Mouse (Mus musculus): ENCODE data around the gene Chek2. TPM values are rescaled to one million over a fixed set of nuclear protein-coding genes. Genes with fewer than 3 reads are reported as not detected.

Chek2 gene
- polyA plus RNA-seq, 1 experiment: 0.50 TPM

DNA sequence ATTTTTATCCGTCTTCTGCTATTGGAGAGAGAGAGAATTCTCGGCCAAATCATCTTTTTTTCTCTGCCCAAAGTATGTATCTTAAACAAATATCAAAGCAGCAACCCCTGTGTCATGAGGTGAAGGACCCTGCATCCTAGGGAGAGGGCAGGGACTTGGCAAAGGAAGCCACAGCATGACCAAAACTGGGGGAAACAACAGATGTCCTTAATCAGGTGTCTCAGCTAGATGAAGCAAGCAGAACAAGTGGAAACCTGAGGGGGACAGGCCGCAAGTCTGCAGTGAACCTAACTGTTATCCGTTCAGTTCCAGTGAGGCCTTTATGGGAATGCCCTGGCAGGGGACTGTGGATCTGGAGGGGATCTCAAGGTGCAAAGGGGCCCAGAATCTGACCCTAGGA, 32.3 kb upstream of the Chek2 start:
- no peaks in the 10 kb centered on the region for H3K9me3 ChIP-seq (ENCODE audit: control insufficient read depth, low read length)
- H3K27me3 ChIP-seq (ENCODE audit: control insufficient read depth): no peaks in the 10 kb centered on the region
- peak overlapping the region; percentile 93 for H3K4me3 ChIP-seq (replicated peaks)
- peaks cover 82% of the 10 kb centered on the region for H3K4me1 ChIP-seq (ENCODE audit: control insufficient read depth)
- peaks cover 53% of the 10 kb centered on the region for H3K36me3 ChIP-seq (ENCODE audit: control insufficient read depth)
- TF ChIP-seq GATA1 (IDR thresholded peaks at IDR 0.05; ENCODE audit: low read length): no peak
- TF ChIP-seq TAL1 (IDR thresholded peaks at IDR 0.05; ENCODE audit: low read length): no peak

DNA sequence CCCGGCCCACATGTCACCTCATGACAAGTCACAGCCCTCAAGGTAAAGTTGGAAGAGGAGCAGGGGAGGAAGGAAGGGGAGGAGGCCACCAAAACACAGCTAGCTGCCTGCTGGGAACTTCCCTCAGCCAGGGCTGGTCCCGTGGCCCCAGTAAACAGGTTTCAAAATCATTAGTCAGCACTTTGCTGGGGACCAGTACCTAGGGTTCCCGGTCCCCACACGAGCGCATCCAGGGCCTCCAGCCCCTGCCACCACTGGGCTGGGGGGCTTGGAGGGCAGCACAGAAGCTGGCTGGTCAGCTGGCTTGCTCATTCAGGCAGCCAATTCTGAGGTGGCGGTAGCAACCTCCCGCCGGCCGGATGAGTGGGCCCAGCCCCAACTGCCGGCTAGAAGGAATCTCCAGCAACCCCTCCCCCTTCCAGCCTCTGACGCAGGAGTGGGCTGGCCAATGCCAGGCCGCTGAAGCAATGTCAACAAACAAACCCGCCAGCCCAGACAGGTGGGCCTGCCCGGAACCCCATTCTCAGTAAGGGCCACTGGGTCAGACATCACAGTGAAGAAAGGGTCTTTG, 31.6 kb upstream of the Chek2 start:
- peaks cover 75% of the 10 kb centered on the region for H3K4me1 ChIP-seq (ENCODE audit: control insufficient read depth)
- TF ChIP-seq GATA1 (IDR thresholded peaks at IDR 0.05; ENCODE audit: low read length) (no peak), TAL1 (IDR thresholded peaks at IDR 0.05; ENCODE audit: low read length) (no peak)

DNA sequence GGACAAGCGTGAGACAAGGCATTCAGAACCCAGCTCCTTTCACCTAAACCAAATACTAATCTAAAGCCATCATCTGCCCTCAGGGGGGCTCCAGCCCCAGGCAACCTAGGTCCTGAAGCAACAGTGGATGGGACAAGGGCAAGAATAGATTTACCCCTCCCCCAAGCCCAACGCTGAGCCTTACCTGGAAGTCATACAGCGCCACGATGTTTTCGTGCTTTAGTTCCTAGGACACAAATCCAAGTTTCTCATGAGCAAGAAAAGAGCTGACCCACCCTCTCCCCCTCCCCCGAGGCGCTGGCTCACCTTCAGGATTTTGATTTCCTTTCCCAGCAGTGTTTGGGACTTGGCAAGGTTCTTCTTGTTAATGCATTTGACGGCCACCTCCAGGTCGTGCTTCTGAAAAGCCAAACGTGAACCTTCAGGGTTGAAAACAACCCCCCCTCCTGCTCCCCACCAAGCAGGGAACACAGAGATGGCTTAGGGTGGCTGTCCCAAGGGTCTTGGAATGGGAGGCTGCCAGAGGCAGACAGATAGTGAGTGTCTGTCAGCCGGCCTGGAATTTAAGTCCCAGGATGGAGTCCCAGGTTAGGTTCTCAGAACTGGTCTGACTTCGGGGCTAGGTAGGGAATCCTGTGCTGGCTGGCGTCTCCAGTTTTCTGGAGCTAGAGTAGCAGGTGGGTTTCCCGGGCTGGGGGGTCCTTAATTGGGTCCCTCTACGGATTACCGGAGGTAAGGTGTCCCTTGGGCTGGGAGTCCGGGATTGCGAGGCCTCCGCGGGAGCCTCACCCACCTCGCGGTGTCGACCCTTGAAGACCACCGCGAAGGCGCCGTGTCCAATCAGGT, 30.7 kb upstream of the Chek2 start:
- Histone ChIP-seq H3K4me1 (ENCODE audit: control insufficient read depth) (peaks cover 67% of the 10 kb centered on the region), H3K4me3 (replicated peaks) (peak overlapping the region; percentile 93), H3K36me3 (ENCODE audit: control insufficient read depth) (peaks cover 39% of the 10 kb centered on the region)

More for the DNA sequence above, 31.6 kb upstream of the Chek2 start:
- Histone ChIP-seq H3K36me3 (ENCODE audit: control insufficient read depth) (peaks cover 46% of the 10 kb centered on the region), H3K27me3 (ENCODE audit: control insufficient read depth) (no peaks in the 10 kb centered on the region), H3K9me3 (ENCODE audit: control insufficient read depth, low read length) (no peaks in the 10 kb centered on the region), H3K4me3 (replicated peaks) (peak overlapping the region; percentile 93)

DNA sequence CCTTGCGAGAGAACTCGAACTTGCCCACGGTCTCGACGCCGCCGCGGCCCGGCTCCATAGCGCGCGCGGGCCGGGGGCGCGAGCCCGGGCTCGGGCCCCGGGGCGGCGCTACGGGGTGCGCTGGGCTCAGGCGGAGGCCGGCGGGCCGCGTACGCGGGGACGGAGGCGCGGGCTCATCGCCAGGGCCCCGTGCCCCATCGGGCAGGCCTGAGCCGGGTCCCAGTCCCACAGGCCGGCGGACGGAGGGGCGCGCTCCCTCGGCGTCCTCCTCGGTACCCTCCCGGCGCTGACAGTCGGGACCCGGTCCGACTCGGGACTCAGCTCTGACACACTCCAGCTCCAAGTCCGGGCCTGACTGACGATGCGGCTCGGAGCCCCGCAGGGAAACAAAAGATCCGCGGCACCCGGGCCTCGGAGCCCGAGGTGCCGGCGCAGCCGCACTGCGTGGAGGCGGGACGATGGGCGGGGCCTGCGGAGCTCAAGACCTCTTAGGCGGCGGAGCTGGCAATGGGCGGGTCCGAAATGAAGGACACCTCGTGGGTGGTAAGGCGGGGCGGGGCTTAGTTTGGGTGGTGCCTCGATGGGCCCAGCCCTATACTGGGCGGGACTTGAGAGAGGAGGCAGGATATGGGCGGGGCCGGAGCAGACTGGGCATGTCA, 30.0 kb upstream of the Chek2 start, which contains the start of gene Ulk1:
Gene Ulk1, minus strand, starts transcription at position 431 of the 659 bp plus-strand sequence.
- Histone ChIP-seq H3K36me3 (ENCODE audit: control insufficient read depth) (peaks cover 32% of the 10 kb centered on the region), H3K9me3 (ENCODE audit: control insufficient read depth, low read length) (no peaks in the 10 kb centered on the region), H3K27me3 (ENCODE audit: control insufficient read depth) (no peaks in the 10 kb centered on the region; the same call in 1 of the 2 replicates), H3K4me3 (replicated peaks) (peak within 1 kb of the TSS; percentile 93), H3K4me1 (ENCODE audit: control insufficient read depth) (peaks cover 60% of the 10 kb centered on the region)
- no peak for TF ChIP-seq GATA1 (IDR thresholded peaks at IDR 0.05; ENCODE audit: low read length)
- TF ChIP-seq TAL1 (IDR thresholded peaks at IDR 0.05; ENCODE audit: low read length): no peak

More for the DNA sequence above, 30.7 kb upstream of the Chek2 start:
- no peak for TF ChIP-seq TAL1 (IDR thresholded peaks at IDR 0.05; ENCODE audit: low read length)
- TF ChIP-seq GATA1 (IDR thresholded peaks at IDR 0.05; ENCODE audit: low read length): peak; percentile 23; the same call in 1 of the 2 replicates
- H3K9me3 ChIP-seq (ENCODE audit: control insufficient read depth, low read length): no peaks in the 10 kb centered on the region
- no peaks in the 10 kb centered on the region for H3K27me3 ChIP-seq (ENCODE audit: control insufficient read depth)

- Histone ChIP-seq H3K4me3 (replicated peaks) (no peak overlapping the region), H3K9me3 (ENCODE audit: control insufficient read depth, low read length) (no peaks in the 10 kb centered on the region), H3K36me3 (ENCODE audit: control insufficient read depth) (peaks cover 21% of the 10 kb centered on the region), H3K4me1 (ENCODE audit: control insufficient read depth) (peaks cover 7% of the 10 kb centered on the region), H3K27me3 (ENCODE audit: control insufficient read depth) (peaks cover 13% of the 10 kb centered on the region)
- TF ChIP-seq GATA1 (IDR thresholded peaks at IDR 0.05; ENCODE audit: low read length) (no peak), TAL1 (IDR thresholded peaks at IDR 0.05; ENCODE audit: low read length) (no peak)
Observed at GRCm38 (mm10) chr5:110824421-110824820, 15.4 kb upstream of the Chek2 start.

DNA sequence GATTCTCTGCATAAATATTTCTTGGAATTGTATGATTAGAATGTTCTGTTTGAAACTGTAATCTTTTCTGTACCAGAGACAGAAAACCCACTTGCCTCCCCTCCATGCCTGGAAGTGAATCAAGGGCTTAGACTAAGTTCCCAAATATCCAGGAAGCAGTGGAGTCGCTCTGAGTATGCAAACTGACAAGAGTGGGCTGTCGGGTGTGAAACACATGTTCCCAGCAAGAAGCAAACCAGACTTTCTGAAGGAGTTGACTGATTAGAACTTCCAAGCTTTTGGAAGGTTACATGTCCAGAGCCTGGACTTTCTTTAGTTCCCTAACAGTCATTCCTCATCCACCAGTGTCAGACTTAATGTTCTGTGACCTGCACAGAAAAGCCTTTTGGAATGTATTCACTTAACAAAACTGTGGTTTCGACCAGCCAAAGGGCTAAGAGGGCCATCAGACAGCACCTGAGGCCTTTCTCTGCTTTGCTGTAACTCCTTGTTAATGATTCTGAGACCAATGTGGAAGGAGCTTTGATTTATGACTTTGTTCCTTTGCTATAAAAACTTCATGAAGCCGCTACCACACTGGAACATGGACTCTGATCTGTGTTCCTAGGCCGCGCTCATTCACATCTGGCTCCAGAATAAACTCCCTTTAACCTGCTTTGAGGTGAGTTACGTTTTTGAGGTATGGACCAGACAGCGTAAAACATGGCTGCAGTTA, 12.8 kb upstream of the Chek2 start:
- Histone ChIP-seq H3K4me3 (replicated peaks) (no peak overlapping the region), H3K9me3 (ENCODE audit: control insufficient read depth, low read length) (no peaks in the 10 kb centered on the region), H3K4me1 (ENCODE audit: control insufficient read depth) (peaks cover 12% of the 10 kb centered on the region), H3K27me3 (ENCODE audit: control insufficient read depth) (peaks cover 10% of the 10 kb centered on the region), H3K36me3 (ENCODE audit: control insufficient read depth) (peaks cover 43% of the 10 kb centered on the region)
- TF ChIP-seq GATA1 (IDR thresholded peaks at IDR 0.05; ENCODE audit: low read length) (no peak), TAL1 (IDR thresholded peaks at IDR 0.05; ENCODE audit: low read length) (no peak)

DNA sequence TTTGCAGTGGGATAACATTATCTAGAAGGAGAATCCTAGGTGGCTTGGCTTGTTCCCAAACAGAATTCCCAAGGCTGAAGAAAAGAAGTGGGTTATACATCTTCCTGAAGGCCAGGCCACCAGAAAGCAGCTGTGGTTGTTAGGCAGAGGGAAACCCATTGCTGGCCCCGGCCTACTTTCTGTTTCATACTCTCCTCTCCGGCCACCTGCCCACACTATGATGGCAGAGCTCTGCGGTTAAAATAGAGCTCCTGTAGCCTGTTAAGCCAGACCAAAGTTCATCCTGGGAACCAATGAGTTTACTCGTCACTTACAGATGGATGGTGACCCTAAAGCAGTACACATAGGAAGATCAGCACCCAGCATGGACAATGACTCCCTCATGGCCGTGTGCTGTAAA, 12.2 kb upstream of the Chek2 start:
- H3K27me3 ChIP-seq (ENCODE audit: control insufficient read depth): peaks cover 5% of the 10 kb centered on the region
- H3K4me3 ChIP-seq (replicated peaks): no peak overlapping the region
- H3K9me3 ChIP-seq (ENCODE audit: control insufficient read depth, low read length): no peaks in the 10 kb centered on the region
- H3K36me3 ChIP-seq (ENCODE audit: control insufficient read depth): peaks cover 49% of the 10 kb centered on the region
- H3K4me1 ChIP-seq (ENCODE audit: control insufficient read depth): peaks cover 12% of the 10 kb centered on the region
- TF ChIP-seq GATA1 (IDR thresholded peaks at IDR 0.05; ENCODE audit: low read length) (no peak), TAL1 (IDR thresholded peaks at IDR 0.05; ENCODE audit: low read length) (no peak)

- H3K27me3 ChIP-seq (ENCODE audit: control insufficient read depth): no peaks in the 10 kb centered on the region
- H3K9me3 ChIP-seq (ENCODE audit: control insufficient read depth, low read length): no peaks in the 10 kb centered on the region
- H3K4me1 ChIP-seq (ENCODE audit: control insufficient read depth): peaks cover 37% of the 10 kb centered on the region
- peaks cover 79% of the 10 kb centered on the region for H3K36me3 ChIP-seq (ENCODE audit: control insufficient read depth)
- no peak overlapping the region for H3K4me3 ChIP-seq (replicated peaks)
- no peak for TF ChIP-seq TAL1 (IDR thresholded peaks at IDR 0.05; ENCODE audit: low read length)
- TF ChIP-seq GATA1 (IDR thresholded peaks at IDR 0.05; ENCODE audit: low read length): no peak
Observed at GRCm38 (mm10) chr5:110831036-110831720, 8.6 kb upstream of the Chek2 start.
